Mouse (Mus musculus): ENCODE data around the gene Lrrn1. TPM values are rescaled to one million over a fixed set of nuclear protein-coding genes. Genes with fewer than 3 reads are reported as not detected.
A peak's percentile ranks its signal among the peaks of the same experiment; 100 is the strongest.

Lrrn1 gene
- total RNA-seq (2014; rRNA removed), result 71.2 and 73.5 TPM in 2 replicates
- 58.1 and 60.2 TPM in 2 replicates for polyA plus RNA-seq (2015; fragmentation: Nextera tagmentation; extraction: Ambion mirVana)

- Histone ChIP-seq H3K36me3 (ENCODE audit: insufficient read depth, low read length) (no peaks in the 10 kb centered on the region), H3K9ac (replicated peaks; ENCODE audit: low read length) (peak within 1 kb of the TSS; percentile 86), H3K4me3 (ENCODE audit: low read length) (peak within 1 kb of the TSS; percentile 90), H3K9me3 (ENCODE audit: low read length) (no peaks in the 10 kb centered on the region), H3K4me2 (ENCODE audit: low read depth, low read length) (peak within 1 kb of the TSS; percentile 72), H3K4me1 (ENCODE audit: insufficient read depth, low read length) (peaks cover 3% of the 10 kb centered on the region; the same call in 1 of the 2 replicates), H3K27ac (peak within 1 kb of the TSS; percentile 80), H3K27me3 (ENCODE audit: insufficient read depth, low read length) (no peaks in the 10 kb centered on the region)
- WGBS, result 4% methylated on average over 27 of the region's 43 CpGs
- TF ChIP-seq CTCF (IDR thresholded peaks at IDR 0.05; ENCODE audit: low read depth), result peak; percentile 49
- ATAC-seq (peak; percentile 95), DNase-seq (ENCODE audit: low spot score) (peak; percentile 93)
Observed at GRCm38 (mm10) chr6:107528877-107529864, at the start of gene Lrrn1. TSS of gene Lrrn1 (plus strand) at chr6:107529768.

DNA sequence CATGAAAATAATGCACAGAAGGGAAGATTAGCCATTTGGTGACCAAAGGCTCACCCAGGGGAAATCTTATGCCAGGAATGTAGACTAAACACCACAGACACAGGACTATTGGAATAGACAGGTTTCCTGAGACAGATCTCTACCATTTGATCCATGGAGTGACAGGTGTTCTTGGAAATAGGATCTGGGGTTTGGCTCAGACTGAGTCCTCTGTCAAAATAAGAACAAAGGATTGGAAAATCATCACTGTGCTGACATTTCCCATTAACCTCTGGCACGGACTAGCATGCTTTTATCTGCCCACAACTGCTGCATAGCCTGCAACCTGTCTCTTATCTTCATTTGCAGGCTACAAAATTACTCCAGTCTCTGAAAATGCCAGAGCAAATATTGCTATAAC is 35.1 kb upstream of the Lrrn1 start:
- H3K9ac ChIP-seq (replicated peaks; ENCODE audit: low read length), result no peak overlapping the region
- H3K27ac ChIP-seq, result no peak overlapping the region
- no peaks in the 10 kb centered on the region for H3K36me3 ChIP-seq (ENCODE audit: insufficient read depth, low read length)
- 44% methylated on average over 1 of the region's 1 CpGs for WGBS
- DNase-seq (ENCODE audit: low spot score), result peak; percentile 2
- no peak for TF ChIP-seq CTCF (IDR thresholded peaks at IDR 0.05; ENCODE audit: low read depth)
- no peaks in the 10 kb centered on the region for H3K27me3 ChIP-seq (ENCODE audit: insufficient read depth, low read length)
- H3K4me1 ChIP-seq (ENCODE audit: insufficient read depth, low read length), result no peaks in the 10 kb centered on the region
- no peak overlapping the region for H3K4me3 ChIP-seq (ENCODE audit: low read length)
- ATAC-seq, result no peak
- H3K4me2 ChIP-seq (ENCODE audit: low read depth, low read length), result no peak overlapping the region
- H3K9me3 ChIP-seq (ENCODE audit: low read length), result no peaks in the 10 kb centered on the region

DNA sequence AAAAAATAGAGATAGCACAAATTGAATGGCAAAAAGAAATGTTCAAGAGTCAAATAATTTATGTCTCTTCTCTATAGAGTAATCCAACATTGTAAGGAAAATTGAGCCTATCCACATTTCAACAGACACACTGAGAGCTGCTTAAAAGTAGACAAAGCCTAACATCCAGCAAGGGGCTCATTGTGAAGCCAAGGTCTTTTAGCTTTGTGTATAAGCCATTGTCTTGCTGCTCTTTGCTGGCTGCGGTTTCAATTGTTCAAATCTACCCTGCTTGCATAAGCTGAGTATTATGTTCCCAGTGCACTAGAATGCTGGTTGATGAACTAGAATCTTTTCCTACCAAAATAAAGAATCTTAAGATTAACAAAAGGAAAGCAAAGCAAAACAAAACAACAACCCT is 33.7 kb upstream of the Lrrn1 start:
- H3K9me3 ChIP-seq (ENCODE audit: low read length), result no peaks in the 10 kb centered on the region
- H3K9ac ChIP-seq (replicated peaks; ENCODE audit: low read length), result no peak overlapping the region
- no peaks in the 10 kb centered on the region for H3K27me3 ChIP-seq (ENCODE audit: insufficient read depth, low read length)
- no peak overlapping the region for H3K27ac ChIP-seq
- WGBS, result 24% methylated on average over 1 of the region's 1 CpGs
- ATAC-seq, result no peak
- H3K4me2 ChIP-seq (ENCODE audit: low read depth, low read length), result no peak overlapping the region
- no peak for TF ChIP-seq CTCF (IDR thresholded peaks at IDR 0.05; ENCODE audit: low read depth)
- no peaks in the 10 kb centered on the region for H3K4me1 ChIP-seq (ENCODE audit: insufficient read depth, low read length)
- no peak for DNase-seq (ENCODE audit: low spot score)
- H3K4me3 ChIP-seq (ENCODE audit: low read length), result no peak overlapping the region
- H3K36me3 ChIP-seq (ENCODE audit: insufficient read depth, low read length), result no peaks in the 10 kb centered on the region

- Histone ChIP-seq H3K36me3 (ENCODE audit: insufficient read depth, low read length) (no peaks in the 10 kb centered on the region), H3K9ac (replicated peaks; ENCODE audit: low read length) (no peak overlapping the region), H3K4me3 (ENCODE audit: low read length) (no peak overlapping the region), H3K4me1 (ENCODE audit: insufficient read depth, low read length) (no peaks in the 10 kb centered on the region), H3K27me3 (ENCODE audit: insufficient read depth, low read length) (no peaks in the 10 kb centered on the region), H3K4me2 (ENCODE audit: low read depth, low read length) (no peak overlapping the region), H3K27ac (no peak overlapping the region), H3K9me3 (ENCODE audit: low read length) (no peaks in the 10 kb centered on the region)
- ATAC-seq, result no peak
- 67% methylated on average over 4 of the region's 4 CpGs for WGBS
- DNase-seq (ENCODE audit: low spot score), result no peak
- no peak for TF ChIP-seq CTCF (IDR thresholded peaks at IDR 0.05; ENCODE audit: low read depth)
Observed at GRCm38 (mm10) chr6:107513716-107514115, 15.9 kb upstream of the Lrrn1 start.

DNA sequence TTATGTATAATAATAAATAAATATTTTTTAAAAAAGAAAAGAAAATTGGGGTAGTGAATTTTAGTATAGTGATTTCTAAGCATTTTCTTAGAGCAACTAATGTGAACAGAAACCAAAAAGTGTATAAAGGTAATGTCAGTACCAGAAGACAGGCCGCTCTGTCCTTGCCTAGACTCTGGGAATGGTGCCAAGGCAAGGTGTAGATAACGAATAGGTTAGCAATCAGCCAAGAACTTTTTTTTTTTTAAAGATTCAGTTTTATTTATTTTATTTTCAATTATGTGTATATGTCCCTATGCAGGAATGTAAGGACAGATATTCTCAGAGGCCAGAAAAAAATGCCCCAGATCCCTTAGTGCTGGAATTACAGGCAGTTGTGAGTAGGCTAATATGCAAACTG is 5.6 kb upstream of the Lrrn1 start:
- Histone ChIP-seq H3K4me1 (ENCODE audit: insufficient read depth, low read length) (no peaks in the 10 kb centered on the region), H3K27me3 (ENCODE audit: insufficient read depth, low read length) (no peaks in the 10 kb centered on the region), H3K9ac (replicated peaks; ENCODE audit: low read length) (no peak overlapping the region), H3K36me3 (ENCODE audit: insufficient read depth, low read length) (no peaks in the 10 kb centered on the region), H3K4me2 (ENCODE audit: low read depth, low read length) (no peak overlapping the region), H3K4me3 (ENCODE audit: low read length) (no peak overlapping the region), H3K27ac (no peak overlapping the region), H3K9me3 (ENCODE audit: low read length) (no peaks in the 10 kb centered on the region)
- ATAC-seq, result no peak
- 81% methylated on average over 2 of the region's 2 CpGs for WGBS
- TF ChIP-seq CTCF (IDR thresholded peaks at IDR 0.05; ENCODE audit: low read depth), result no peak
- no peak for DNase-seq (ENCODE audit: low spot score)

GRCm38 (mm10) chr6:107529911-107530431 is 403 bp downstream of the Lrrn1 start:
- Histone ChIP-seq H3K4me2 (ENCODE audit: low read depth, low read length) (peak overlapping the region; percentile 72), H3K27ac (peak overlapping the region; percentile 80), H3K4me1 (ENCODE audit: insufficient read depth, low read length) (peaks cover 3% of the 10 kb centered on the region; the same call in 1 of the 2 replicates), H3K4me3 (ENCODE audit: low read length) (peak overlapping the region; percentile 90), H3K36me3 (ENCODE audit: insufficient read depth, low read length) (no peaks in the 10 kb centered on the region), H3K9me3 (ENCODE audit: low read length) (no peaks in the 10 kb centered on the region), H3K27me3 (ENCODE audit: insufficient read depth, low read length) (no peaks in the 10 kb centered on the region), H3K9ac (replicated peaks; ENCODE audit: low read length) (peak overlapping the region; percentile 86)
- WGBS, result 0% methylated on average over 28 of the region's 34 CpGs
- DNase-seq (ENCODE audit: low spot score) (peak; percentile 62), ATAC-seq (no peak; the same call in 1 of the 2 replicates)
- TF ChIP-seq CTCF (IDR thresholded peaks at IDR 0.05; ENCODE audit: low read depth), result peak; percentile 27
